Mouse (Mus musculus): ENCODE measurements at regions not wholly inside any gene's neighbourhood (a gene's known extent, or its start where the extent isn't known, plus 50 kb on each side); places are given as distances from the start of the nearest gene placed in this dataset.

DNA sequence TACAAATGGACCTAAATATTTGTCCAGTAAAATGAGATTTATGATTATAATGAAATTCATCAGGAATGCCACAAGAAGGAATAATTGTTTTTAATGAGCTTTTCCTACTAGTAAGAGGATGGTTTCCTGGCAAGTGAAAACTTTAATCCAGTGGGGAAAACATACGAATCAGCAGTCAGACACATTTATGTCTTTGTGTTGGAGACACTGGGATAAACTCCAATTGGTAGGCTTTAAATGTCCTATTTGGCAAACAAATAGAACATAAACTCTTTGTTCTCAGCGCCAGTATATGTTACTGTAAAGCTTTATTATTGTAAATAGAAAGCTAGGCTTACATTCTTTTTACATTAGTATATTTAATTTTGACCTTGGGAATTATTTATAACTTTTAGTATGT is 127.0 kb downstream of the Gm5447 start:
- no peaks in the 10 kb centered on the region for H3K4me1 ChIP-seq
- no peaks in the 10 kb centered on the region for H3K9me3 ChIP-seq
- 45% methylated on average over 2 of the region's 2 CpGs for WGBS
- no peak overlapping the region for H3K4me2 ChIP-seq
- no peaks in the 10 kb centered on the region for H3K27me3 ChIP-seq (replicated peaks)
- H3K9ac ChIP-seq, result no peak overlapping the region
- no peak overlapping the region for H3K4me3 ChIP-seq (replicated peaks)
- ATAC-seq (ENCODE audit: insufficient read depth, low FRiP score, low read depth), result no peak
- no peak overlapping the region for H3K27ac ChIP-seq
- no peaks in the 10 kb centered on the region for H3K36me3 ChIP-seq

DNA sequence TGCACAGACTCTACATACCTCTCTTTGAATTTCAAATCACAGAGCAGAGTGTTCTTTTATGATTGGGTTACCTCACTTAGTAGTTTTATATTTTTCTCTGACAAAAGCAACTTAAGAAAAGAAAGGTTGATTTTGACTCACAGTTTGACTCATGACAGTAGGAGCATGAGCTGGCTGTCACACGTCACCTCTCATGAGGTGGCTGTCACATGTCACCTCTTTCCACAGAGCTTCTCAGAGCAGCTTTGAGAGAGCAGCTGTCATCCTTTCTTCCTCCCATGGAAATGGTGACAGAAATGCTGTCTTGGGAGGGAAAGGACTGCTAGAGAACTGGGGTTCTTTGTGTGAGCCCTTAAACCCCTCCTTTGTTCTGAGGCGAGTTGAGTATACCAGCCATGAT is 133.4 kb downstream of the Gm5447 start:
- H3K9ac ChIP-seq, result no peak overlapping the region
- H3K4me2 ChIP-seq, result no peak overlapping the region
- no peak overlapping the region for H3K4me3 ChIP-seq (replicated peaks)
- no peaks in the 10 kb centered on the region for H3K9me3 ChIP-seq
- WGBS, result 70% methylated on average over 2 of the region's 2 CpGs
- ATAC-seq (ENCODE audit: insufficient read depth, low FRiP score, low read depth), result no peak
- H3K4me1 ChIP-seq, result no peaks in the 10 kb centered on the region
- no peaks in the 10 kb centered on the region for H3K36me3 ChIP-seq
- no peaks in the 10 kb centered on the region for H3K27me3 ChIP-seq (replicated peaks)
- H3K27ac ChIP-seq, result no peak overlapping the region

DNA sequence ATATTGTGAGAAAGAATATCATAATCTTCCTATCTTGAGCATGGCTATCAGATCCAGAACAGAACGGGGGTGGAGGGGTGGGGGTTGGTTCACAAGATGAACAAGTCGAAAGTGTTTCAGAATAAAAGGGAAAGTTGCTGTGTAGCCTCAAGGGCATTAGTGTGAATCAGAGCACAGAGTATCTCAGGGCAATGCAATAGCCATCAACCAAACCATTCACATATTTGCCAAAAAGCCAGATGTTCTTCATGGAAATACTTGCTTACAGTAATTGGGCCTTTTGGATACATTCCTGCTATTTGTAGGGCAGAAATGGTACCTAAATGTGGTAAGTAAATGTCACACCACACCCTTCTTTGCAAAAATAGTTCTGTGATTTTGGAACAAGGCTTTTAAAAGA is 135.2 kb downstream of the Gm5447 start:
- Histone ChIP-seq H3K36me3 (no peaks in the 10 kb centered on the region), H3K27ac (no peak overlapping the region), H3K4me2 (no peak overlapping the region), H3K4me3 (replicated peaks) (no peak overlapping the region), H3K27me3 (replicated peaks) (no peaks in the 10 kb centered on the region), H3K4me1 (no peaks in the 10 kb centered on the region), H3K9ac (no peak overlapping the region), H3K9me3 (no peaks in the 10 kb centered on the region)
- WGBS, result 55% methylated on average over 2 of the region's 2 CpGs
- no peak for ATAC-seq (ENCODE audit: insufficient read depth, low FRiP score, low read depth)

DNA sequence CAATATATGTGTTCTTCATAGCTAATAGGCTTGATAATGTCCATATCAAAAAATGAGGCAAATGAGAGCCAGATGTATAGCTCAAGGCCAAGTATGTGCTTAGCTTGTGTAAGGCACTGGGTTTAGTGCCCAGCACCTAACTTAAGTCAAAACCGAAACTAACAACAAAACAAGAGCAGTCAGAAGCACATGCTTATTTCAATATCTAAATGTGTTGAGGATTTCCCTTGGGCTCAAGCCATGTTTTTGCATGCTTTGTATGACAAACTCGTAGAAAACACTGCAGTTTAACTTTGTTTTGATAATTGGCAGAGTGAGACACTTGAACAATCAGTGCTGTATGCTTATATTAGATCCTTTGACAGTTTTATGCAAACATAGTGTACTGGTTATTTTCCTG is 148.7 kb downstream of the Gm5447 start:
- Histone ChIP-seq H3K9ac (no peak overlapping the region), H3K4me2 (no peak overlapping the region), H3K27me3 (replicated peaks) (no peaks in the 10 kb centered on the region), H3K36me3 (no peaks in the 10 kb centered on the region), H3K4me1 (no peaks in the 10 kb centered on the region), H3K9me3 (no peaks in the 10 kb centered on the region), H3K4me3 (replicated peaks) (no peak overlapping the region), H3K27ac (no peak overlapping the region)
- no peak for ATAC-seq (ENCODE audit: insufficient read depth, low FRiP score, low read depth)
- WGBS, result 66% methylated on average over 2 of the region's 2 CpGs

DNA sequence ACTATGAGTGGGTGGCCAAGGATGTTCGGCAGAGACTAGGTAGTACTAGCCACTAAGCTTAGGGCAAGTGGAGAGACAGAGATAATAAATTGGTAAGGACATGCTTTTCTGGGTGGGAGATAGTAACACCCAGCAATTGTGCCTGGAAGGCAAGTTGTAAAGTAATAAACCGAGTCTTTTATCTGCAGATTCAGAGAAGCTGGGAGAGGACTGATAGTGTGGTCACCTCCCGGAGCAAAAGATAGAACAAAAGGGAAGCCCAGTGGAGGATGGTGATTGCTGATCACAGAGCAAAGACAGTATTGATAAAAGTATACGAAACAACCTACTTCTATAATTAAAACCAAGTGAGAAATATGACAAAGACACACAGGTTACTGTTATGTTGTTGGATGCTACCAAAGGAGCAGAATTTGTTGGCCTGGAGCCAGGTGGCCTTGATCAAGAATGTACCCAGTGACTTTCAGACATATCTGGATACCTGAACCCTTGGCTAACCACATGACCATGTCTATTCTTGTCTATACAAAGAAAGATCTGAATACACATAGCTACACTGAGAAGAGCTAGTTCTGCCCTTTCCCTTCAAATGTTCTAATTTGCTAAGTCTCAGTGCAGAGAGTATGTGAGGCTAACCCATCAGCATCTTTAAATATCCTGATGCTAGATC is 150.7 kb downstream of the Gm5447 start:
- Histone ChIP-seq H3K4me2 (no peak overlapping the region), H3K4me1 (no peaks in the 10 kb centered on the region), H3K36me3 (no peaks in the 10 kb centered on the region), H3K9ac (no peak overlapping the region), H3K27me3 (replicated peaks) (no peaks in the 10 kb centered on the region), H3K4me3 (replicated peaks) (no peak overlapping the region), H3K9me3 (no peaks in the 10 kb centered on the region), H3K27ac (no peak overlapping the region)
- no peak for ATAC-seq (ENCODE audit: insufficient read depth, low FRiP score, low read depth)
- 67% methylated on average over 4 of the region's 4 CpGs for WGBS

DNA sequence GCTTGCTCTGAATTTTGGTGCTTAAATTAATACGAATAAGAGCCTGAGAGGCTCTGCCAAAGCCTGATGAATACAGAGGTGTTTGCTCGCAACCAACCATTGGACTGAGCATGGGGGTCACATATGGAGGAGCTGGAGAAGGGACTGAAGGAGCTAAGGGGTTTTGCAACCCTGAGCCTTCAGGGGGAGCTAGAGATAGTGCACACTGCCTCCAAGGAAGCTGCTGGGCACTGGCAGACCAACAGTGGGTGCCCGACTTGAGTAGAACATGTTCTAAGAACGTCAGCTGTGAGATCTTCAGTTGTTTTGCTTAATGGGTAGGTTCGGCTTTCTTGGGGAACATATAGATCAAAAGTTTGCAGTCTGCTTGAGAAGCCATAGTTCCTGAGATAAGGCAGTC is 158.5 kb downstream of the Gm5447 start:
- no peaks in the 10 kb centered on the region for H3K36me3 ChIP-seq
- no peak for ATAC-seq (ENCODE audit: insufficient read depth, low FRiP score, low read depth)
- no peak overlapping the region for H3K27ac ChIP-seq
- no peak overlapping the region for H3K9ac ChIP-seq
- H3K4me3 ChIP-seq (replicated peaks), result no peak overlapping the region
- no peaks in the 10 kb centered on the region for H3K9me3 ChIP-seq
- WGBS, result 82% methylated on average over 5 of the region's 5 CpGs
- H3K4me1 ChIP-seq, result no peaks in the 10 kb centered on the region
- H3K4me2 ChIP-seq, result no peak overlapping the region
- no peaks in the 10 kb centered on the region for H3K27me3 ChIP-seq (replicated peaks)

DNA sequence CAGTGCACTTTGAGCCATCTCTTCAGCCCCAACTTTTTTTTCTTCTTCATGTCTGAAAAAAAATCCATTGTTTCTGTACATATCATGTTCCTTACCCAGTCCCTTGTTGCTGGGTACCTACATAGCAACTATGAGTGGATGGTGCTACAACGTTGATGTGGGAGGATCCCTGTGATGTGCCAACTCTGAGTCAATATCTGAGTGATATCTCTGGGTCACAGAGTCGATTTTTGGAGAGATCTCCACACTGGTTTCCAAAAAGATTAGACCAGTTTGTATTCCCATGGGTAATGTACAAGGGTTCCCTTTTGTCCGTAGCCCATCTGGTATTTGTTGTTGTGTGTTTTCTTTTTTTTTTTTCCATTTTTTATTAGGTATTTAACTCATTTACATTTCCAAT is 165.7 kb downstream of the Gm5447 start:
- no peaks in the 10 kb centered on the region for H3K36me3 ChIP-seq
- H3K4me1 ChIP-seq, result no peaks in the 10 kb centered on the region
- no peak overlapping the region for H3K27ac ChIP-seq
- H3K9ac ChIP-seq, result no peak overlapping the region
- 63% methylated on average over 3 of the region's 3 CpGs for WGBS
- no peak overlapping the region for H3K4me2 ChIP-seq
- no peak for ATAC-seq (ENCODE audit: insufficient read depth, low FRiP score, low read depth)
- no peaks in the 10 kb centered on the region for H3K27me3 ChIP-seq (replicated peaks)
- H3K4me3 ChIP-seq (replicated peaks), result no peak overlapping the region
- no peaks in the 10 kb centered on the region for H3K9me3 ChIP-seq

DNA sequence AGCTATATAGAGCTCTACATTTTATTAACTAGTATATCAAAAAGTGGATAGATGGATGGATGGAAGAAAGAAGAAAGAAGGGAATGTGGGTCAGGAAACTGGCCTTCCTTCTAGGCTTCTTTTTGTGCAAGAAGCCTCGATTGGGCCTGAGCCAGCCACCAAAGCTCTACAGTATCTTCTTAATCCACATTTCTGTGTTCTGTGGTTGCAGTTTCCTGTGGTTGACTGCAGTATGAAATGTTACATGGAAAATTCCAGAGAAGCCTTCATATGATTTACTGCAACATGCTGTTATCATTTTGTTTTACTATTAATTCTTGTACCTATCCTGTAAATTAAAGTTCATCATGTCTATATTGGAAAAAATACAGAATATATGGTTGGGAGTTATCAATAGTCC is 173.3 kb downstream of the Gm5447 start:
- H3K36me3 ChIP-seq, result no peaks in the 10 kb centered on the region
- no peak overlapping the region for H3K9ac ChIP-seq
- WGBS, result 46% methylated on average over 1 of the region's 1 CpGs
- H3K9me3 ChIP-seq, result no peaks in the 10 kb centered on the region
- H3K27ac ChIP-seq, result no peak overlapping the region
- H3K4me2 ChIP-seq, result no peak overlapping the region
- no peak for ATAC-seq (ENCODE audit: insufficient read depth, low FRiP score, low read depth)
- no peak overlapping the region for H3K4me3 ChIP-seq (replicated peaks)
- no peaks in the 10 kb centered on the region for H3K4me1 ChIP-seq
- H3K27me3 ChIP-seq (replicated peaks), result no peaks in the 10 kb centered on the region

DNA sequence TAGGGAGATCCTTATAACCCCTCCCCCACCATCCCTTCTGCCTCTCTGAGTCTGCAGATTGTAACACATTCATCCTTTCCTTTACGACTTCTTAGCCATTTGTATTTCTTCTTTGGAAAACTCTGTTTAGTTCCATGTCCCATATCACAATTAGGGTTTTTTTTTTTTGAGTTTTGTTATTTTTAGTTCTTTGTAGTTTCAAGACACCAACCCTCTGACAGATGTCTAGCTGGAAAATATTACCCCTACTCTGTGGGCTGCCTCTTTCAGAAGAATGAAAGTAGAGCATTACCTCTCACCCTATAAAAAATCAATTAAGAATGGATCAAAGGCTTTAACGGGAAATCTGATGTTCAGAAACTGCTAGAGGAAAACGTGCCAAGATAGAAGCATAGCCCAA is 180.1 kb downstream of the Gm5447 start:
- Histone ChIP-seq H3K36me3 (no peaks in the 10 kb centered on the region), H3K4me1 (no peaks in the 10 kb centered on the region), H3K27ac (no peak overlapping the region), H3K4me3 (replicated peaks) (no peak overlapping the region), H3K9me3 (no peaks in the 10 kb centered on the region), H3K4me2 (no peak overlapping the region), H3K9ac (no peak overlapping the region), H3K27me3 (replicated peaks) (no peaks in the 10 kb centered on the region)
- ATAC-seq (ENCODE audit: insufficient read depth, low FRiP score, low read depth), result no peak
- 58% methylated on average over 3 of the region's 3 CpGs for WGBS

DNA sequence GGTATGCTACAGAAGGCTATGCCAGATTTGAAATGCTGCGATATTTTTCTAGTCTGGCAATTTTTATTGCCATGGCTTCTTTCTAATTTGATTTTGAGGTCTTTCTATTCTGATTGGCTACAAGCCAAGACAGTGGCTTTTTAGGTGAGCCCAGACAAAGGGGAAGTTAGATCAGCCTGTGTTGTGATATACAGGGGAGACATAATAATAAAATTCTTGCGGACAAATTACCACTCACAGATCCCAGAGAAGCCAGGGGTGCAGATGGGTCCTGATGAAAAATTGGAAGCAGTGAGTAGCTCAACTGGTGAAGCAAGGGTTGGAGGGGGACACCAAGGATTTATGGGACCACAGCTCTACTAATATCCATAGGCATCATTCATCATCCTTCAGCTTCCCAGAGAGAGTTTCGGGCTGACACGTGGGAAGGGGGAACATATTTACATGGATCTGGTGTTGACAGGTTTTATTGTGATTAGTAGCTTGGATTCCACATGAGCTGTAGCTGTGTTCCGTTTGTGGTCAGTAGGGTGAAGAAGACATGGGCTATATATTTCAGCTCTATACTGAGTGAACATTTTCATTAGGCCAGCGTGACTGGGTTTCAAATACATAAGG is 190.0 kb downstream of the Gm5447 start:
- Histone ChIP-seq H3K36me3 (no peaks in the 10 kb centered on the region), H3K9ac (no peak overlapping the region), H3K27ac (no peak overlapping the region), H3K27me3 (replicated peaks) (no peaks in the 10 kb centered on the region), H3K4me2 (no peak overlapping the region), H3K4me3 (replicated peaks) (no peak overlapping the region), H3K4me1 (0 out of 2 replicates have a peak, but pooled peaks cover 2% of the 10 kb centered on the region), H3K9me3 (no peaks in the 10 kb centered on the region)
- ATAC-seq (ENCODE audit: insufficient read depth, low FRiP score, low read depth), result no peak
- 75% methylated on average over 6 of the region's 6 CpGs for WGBS

DNA sequence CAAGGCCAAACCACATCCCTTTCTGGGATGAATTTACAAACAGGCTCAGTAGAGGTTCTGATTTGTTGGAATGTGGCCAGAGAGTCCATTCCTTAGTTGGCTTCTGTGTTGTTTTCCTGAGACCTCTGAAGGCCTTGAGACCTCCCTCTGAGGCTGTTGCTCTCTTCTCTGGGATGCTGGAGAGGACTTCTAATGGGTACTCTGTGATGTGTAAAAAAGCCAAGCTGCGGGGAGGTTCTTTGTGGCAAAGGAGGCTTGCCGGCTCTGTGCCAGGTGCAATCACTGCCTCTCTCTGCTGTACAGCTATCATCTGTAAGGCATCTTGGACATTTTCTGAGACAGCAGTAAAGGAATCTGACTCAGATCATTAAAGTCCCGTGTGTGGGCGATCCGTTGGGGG is 192.3 kb downstream of the Gm5447 start:
- no peak for ATAC-seq (ENCODE audit: insufficient read depth, low FRiP score, low read depth)
- 41% methylated on average over 5 of the region's 5 CpGs for WGBS
- no peak overlapping the region for H3K9ac ChIP-seq

DNA sequence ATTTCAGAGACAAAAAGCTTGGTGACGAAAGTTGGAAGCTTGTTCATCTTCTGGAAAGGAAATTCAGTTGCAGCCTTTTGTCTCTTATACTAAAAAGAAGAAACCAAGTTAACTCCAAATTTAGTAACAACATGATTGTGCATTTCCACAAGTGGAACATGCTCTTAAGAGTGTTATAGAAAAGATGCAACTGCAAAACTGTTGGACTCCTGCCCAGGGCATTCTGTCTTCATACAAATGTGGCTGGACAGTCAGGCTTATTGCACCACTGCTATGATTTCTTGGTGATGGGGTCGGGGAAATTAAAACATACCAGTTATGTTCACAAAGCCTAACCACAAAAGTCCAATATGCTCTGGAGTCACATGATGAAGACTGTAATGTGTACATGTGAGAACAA is 194.8 kb downstream of the Gm5447 start:
- ATAC-seq (ENCODE audit: insufficient read depth, low FRiP score, low read depth), result no peak
- Histone ChIP-seq H3K4me2 (no peak overlapping the region), H3K36me3 (no peaks in the 10 kb centered on the region), H3K27me3 (replicated peaks) (no peaks in the 10 kb centered on the region), H3K9me3 (no peaks in the 10 kb centered on the region), H3K27ac (no peak overlapping the region), H3K4me1 (0 out of 2 replicates have a peak, but pooled peaks cover 2% of the 10 kb centered on the region), H3K9ac (no peak overlapping the region), H3K4me3 (replicated peaks) (no peak overlapping the region)
- 77% methylated on average over 2 of the region's 2 CpGs for WGBS

More for the DNA sequence above, 192.3 kb downstream of the Gm5447 start:
- Histone ChIP-seq H3K4me2 (no peak overlapping the region), H3K27me3 (replicated peaks) (no peaks in the 10 kb centered on the region), H3K4me1 (0 out of 2 replicates have a peak, but pooled peaks cover 2% of the 10 kb centered on the region), H3K36me3 (no peaks in the 10 kb centered on the region), H3K9me3 (no peaks in the 10 kb centered on the region), H3K27ac (no peak overlapping the region), H3K4me3 (replicated peaks) (no peak overlapping the region)

DNA sequence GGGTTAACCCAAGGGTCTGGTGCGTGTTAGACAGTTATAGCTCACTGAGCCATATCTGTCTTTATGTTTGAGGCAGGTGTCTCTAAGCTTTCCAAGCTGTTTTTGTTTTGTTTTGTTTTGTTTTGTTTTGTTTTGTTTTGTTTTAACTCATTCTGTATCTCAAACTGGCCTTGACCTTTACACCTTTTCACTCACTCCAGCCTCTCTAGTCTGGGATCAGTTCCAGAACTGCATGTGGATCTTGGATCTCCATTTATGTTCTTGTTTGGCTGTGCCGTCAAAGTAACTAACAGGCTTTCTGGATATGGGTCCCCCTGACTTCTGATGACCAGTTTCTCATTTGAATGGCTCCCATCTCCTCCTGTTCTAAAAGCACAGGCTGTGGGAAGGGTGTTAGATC is 197.7 kb downstream of the Gm5447 start:
- no peak overlapping the region for H3K4me2 ChIP-seq
- ATAC-seq (ENCODE audit: insufficient read depth, low FRiP score, low read depth), result no peak
- H3K9me3 ChIP-seq, result no peaks in the 10 kb centered on the region
- no peak overlapping the region for H3K27ac ChIP-seq
- H3K27me3 ChIP-seq (replicated peaks), result no peaks in the 10 kb centered on the region
- no peak overlapping the region for H3K4me3 ChIP-seq (replicated peaks)
- no peaks in the 10 kb centered on the region for H3K36me3 ChIP-seq
- H3K9ac ChIP-seq, result no peak overlapping the region
- 72% methylated on average over 2 of the region's 2 CpGs for WGBS
- H3K4me1 ChIP-seq, result no peaks in the 10 kb centered on the region

Data from stomach, embryonic 15.5 days (tissue).